Mouse (Mus musculus) heart, adult 2 months (tissue): Measurements from ENCODE around the gene Fblim1.

ENCODE experiments used
- CTCF ChIP-seq: fragments of 200-600 bp; IDR thresholded peaks from 2 replicates; pipeline ENCODE4 v1.8.1; 2022; ENCODE audit warnings: antibody characterized with exemption, mild to moderate bottlenecking, moderate library complexity
- EP300 ChIP-seq: fragments of 200-500 bp; IDR thresholded peaks from 2 replicates; pipeline ENCODE4 v1.6.1; 2011; ENCODE audit warnings: low read depth, low read length, control low read depth; ENCODE audit not compliant: insufficient read depth
- POLR2A ChIP-seq: fragments of 200-500 bp; IDR thresholded peaks from 2 replicates; pipeline ENCODE4 v1.6.1; 2011; ENCODE audit warnings: mild to moderate bottlenecking, low read depth, low read length, control low read depth; ENCODE audit not compliant: insufficient read depth

GRCm38 (mm10) chr4:141653813-141654212 is 47.9 kb upstream of the Fblim1 start:
- TF ChIP-seq CTCF, result no peak
- no peak for TF ChIP-seq EP300
- no peak for TF ChIP-seq POLR2A
